Mouse (Mus musculus) layer of hippocampus, postnatal 25 days (tissue): ENCODE measurements at regions not wholly inside any gene's neighbourhood (a gene's known extent, or its start where the extent isn't known, plus 50 kb on each side); places are given as distances from the start of the nearest gene placed in this dataset.
"Not testable (repeated sequence)": the region's sequence is repeated elsewhere in the genome, so short reads cannot be mapped to it uniquely, and the experiment has no call there.

ENCODE experiments used
- DNase-seq, 2 experiments: peaks; one replicate each; pipeline ENCODE4 v3.0.0; 2022; ENCODE audit warnings: mixed read lengths in 2 of 2, low spot score in 1 of 2; ENCODE audit errors: extremely low spot score in 1 of 2

GRCm38 (mm10) chr19:51355701-51356100 is 677.3 kb upstream of the Sorcs1 start:
- DNase-seq: no peak

DNA sequence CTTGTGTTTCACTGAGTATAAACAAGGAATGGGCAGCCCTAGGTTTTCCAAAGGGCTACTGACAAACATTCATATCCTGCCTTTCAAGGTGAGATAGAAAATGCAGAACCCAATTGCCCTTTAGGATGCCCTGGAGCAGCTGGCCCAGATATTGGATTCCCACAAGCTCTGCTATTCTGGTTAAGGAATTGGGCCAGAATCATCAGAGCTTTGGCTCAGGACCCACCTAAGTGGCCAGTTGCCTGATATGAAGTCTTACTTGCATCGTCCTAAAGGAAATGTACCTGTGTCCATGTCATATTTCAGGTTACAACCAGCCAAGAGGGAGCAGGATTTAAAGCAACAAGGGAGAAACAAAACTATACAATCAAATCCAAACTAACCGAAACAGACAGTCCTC is 662.0 kb upstream of the Sorcs1 start:
- DNase-seq: no peak

GRCm38 (mm10) chr19:51330010-51330409 is 651.6 kb upstream of the Sorcs1 start:
- DNase-seq: no peak

DNA sequence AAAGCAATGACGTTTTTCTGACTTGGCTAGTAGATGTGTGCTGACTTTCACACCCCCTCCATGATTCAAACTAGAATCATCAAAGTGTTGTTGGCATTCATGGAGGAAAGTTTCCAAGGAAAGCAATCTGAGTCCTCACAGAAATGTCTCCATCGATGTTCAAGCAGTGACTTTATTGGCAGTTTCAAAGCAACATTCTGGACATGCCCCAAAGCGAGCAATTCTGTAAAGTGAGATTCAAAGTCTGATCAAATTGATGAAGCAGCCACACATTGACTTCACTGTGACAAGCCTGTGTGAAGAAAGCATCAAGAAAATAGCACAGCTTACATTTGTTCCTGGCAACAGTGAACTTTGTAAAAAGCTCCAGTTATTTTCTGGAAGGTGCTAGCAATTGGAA is 625.3 kb upstream of the Sorcs1 start:
- DNase-seq: no peak

- DNase-seq: not testable (repeated sequence)
These were observed 618.2 kb upstream of the Sorcs1 start for GRCm38 (mm10) chr19:51296631-51297030.

DNA sequence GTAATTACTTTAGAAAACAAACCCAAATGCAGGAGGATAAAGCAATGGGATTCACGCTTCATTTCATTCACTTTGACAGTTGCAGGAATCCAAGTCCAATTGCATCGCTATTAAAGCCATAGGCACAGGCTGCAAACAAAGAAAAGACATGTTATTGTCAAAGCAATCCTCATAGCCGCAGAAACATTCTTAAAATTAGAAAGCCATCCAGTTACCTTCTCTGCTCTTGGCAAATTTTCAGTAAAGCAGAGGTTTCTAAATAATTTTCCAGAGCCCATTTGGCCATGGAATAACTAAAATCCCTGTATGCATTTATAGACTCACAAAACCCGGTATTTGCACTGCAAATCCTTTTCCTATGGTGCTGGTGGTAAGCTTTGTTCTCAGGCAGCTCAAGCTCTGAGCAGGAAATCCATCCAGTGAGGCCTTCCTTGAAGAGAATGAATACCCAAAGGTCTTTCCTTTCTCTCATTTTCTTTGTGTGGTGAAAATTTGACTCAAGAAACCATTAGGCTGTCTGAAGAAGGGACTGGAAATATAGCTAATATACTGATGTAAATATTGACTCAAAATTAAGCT is 590.6 kb upstream of the Sorcs1 start:
- DNase-seq: no peak

DNA sequence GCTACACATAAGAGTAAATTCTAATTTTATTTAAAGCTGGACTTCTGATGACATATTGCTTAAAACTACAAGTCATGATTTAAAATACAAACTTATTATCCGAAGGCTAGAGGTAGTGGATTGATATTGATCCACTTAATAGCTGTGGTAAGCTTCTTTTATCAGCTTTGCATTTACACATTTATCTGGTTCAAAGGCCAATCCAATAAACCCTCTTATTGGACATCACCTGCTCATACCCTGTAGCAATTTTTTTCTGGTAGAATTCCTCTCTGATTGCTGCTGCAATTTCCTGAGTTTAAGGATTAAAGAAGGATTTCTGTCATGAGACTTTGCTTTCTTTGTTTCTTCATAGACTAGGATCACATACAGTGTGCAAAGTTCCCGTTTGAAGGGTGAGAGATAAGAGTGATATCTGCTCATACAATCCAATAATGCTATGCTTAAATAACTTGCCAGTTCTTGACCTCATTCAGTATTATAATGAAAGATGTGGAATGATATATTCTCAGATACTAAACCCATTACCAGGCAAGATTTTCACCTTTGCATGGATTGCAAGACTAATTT is 561.9 kb upstream of the Sorcs1 start:
- DNase-seq: no peak

GRCm38 (mm10) chr19:51238181-51238523 is 559.7 kb upstream of the Sorcs1 start:
- DNase-seq: no peak

DNA sequence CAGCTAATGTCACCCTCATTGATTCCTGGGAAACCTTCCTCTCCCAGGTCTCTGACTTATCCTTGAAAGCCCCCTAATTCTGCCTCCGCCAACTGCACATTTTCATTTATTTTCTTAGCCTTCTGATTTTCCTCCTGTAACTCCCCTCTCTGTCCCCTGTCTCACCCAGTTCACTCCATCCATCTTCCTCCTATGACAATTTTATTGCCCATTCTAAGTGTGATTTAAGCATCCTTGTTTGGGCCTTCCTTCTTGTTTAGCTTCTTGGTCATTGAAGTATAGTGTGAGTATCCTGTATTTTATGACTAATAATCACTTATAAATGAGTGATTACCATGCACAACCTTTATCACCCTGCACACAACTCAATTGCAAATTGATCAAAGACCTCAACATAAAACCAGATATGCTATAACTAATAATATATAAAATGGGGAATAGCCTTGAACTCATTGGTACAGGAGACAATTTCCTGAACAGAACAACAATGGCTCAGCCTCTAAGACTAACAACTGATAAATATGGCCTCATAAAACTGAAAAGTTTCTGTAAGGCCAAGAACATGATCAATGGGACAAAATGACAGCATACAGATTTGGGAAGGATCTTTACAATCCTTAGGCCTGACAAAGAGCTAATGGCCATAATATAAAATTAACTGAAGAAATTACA is 559.2 kb upstream of the Sorcs1 start:
- no peak for DNase-seq

DNA sequence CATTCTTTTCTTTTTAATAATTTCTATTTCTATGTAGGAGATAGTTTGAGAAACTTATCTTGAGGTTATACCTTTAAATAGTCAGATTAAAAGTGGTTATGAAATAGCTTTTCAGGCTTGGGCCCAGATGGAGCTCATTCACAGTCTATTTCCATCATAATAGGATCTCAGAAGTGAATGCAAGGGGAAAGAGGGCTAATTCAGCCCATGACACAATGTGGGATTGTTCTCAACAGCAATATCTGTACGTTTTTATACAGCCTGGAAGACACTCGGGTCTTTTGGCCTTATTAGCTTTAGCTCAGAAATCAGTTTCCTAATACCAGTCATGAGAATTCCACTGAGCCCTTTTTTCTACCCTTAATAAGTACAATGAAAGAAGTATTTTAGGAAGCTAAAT is 554.1 kb upstream of the Sorcs1 start:
- no peak for DNase-seq

- DNase-seq: no peak
These were observed 548.5 kb upstream of the Sorcs1 start for GRCm38 (mm10) chr19:51226932-51227331.

- DNase-seq: peak; percentile 6 to 21
These were observed 522.9 kb upstream of the Sorcs1 start for GRCm38 (mm10) chr19:51201391-51201790.
